Mouse (Mus musculus) midbrain, embryonic 14.5 days (tissue): ENCODE data around the gene Ucn2. TPM values are rescaled to one million over a fixed set of nuclear protein-coding genes. Genes with fewer than 3 reads are reported as not detected.
A peak's percentile ranks its signal among the peaks of the same experiment; 100 is the strongest.

Source experiments
- ATAC-seq: fragments of 200-750 bp; cut with Nextera tagmentation; 2 replicates; pipeline ENCODE4 v1.8.0; 2017; ENCODE audit warnings: moderate number of reproducible peaks, moderate library complexity; ENCODE audit not compliant: low FRiP score, low TSS enrichment
- DNase-seq: peaks from one replicate; pipeline ENCODE4 v3.0.0-alpha.2; 2015
- H3K27ac ChIP-seq: fragments of 300-500 bp; sonication (generic); replicated peaks from 2 replicates; pipeline ENCODE4 v1.5.1; 2014; ENCODE audit warnings: mild to moderate bottlenecking, low read depth, low read length, moderate library complexity
- H3K27me3 ChIP-seq: fragments of 300-500 bp; sonication (generic); 2 replicates; pipeline ENCODE4 v1.6.1; 2014; ENCODE audit warnings: low read length, control low read depth, mixed read lengths; ENCODE audit not compliant: control insufficient read depth, insufficient read depth
- H3K36me3 ChIP-seq: fragments of 300-500 bp; sonication (generic); 2 replicates; pipeline ENCODE4 v1.6.1; 2014; ENCODE audit warnings: low read length, control low read depth; ENCODE audit not compliant: control insufficient read depth, insufficient read depth
- H3K4me1 ChIP-seq: fragments of 300-500 bp; sonication (generic); 2 replicates; pipeline ENCODE4 v1.6.1; 2014; ENCODE audit warnings: mild to moderate bottlenecking, antibody characterized with exemption, low read length, control low read depth; ENCODE audit not compliant: control insufficient read depth, insufficient read depth
- H3K4me2 ChIP-seq: fragments of 300-500 bp; sonication (generic); 2 replicates; pipeline ENCODE4 v1.6.1; 2014; ENCODE audit warnings: mild to moderate bottlenecking, low read length, moderate library complexity
- H3K4me3 ChIP-seq: fragments of 300-500 bp; sonication (generic); replicated peaks from 2 replicates; pipeline ENCODE4 v1.5.1; 2014; ENCODE audit warnings: low read depth, low read length
- H3K9ac ChIP-seq: fragments of 300-500 bp; sonication (generic); replicated peaks from 2 replicates; pipeline ENCODE4 v1.6.1; 2014; ENCODE audit warnings: mild to moderate bottlenecking, low read length, moderate library complexity
- H3K9me3 ChIP-seq: fragments of 300-500 bp; sonication (generic); 2 replicates; pipeline ENCODE4 v1.6.1; 2016; ENCODE audit warnings: low read length, control low read depth, mixed read lengths; ENCODE audit not compliant: control insufficient read depth
- WGBS: fragments of 180-500 bp; shearing (Covaris S2); extraction: QIAGEN DNeasy Blood & Tissue Kit; methylation state at CpG from one replicate; pipeline ENCODE4 v1.1.7; 2014; 5-methylcytosine and 5-hydroxymethylcytosine counted together
- polyA plus RNA-seq: library from polyadenylated mRNA; unstranded; fragments of >200 nt; fragmentation: Nextera tagmentation; extraction: Ambion mirVana; gene quantifications from 2 replicates; pipeline ENCODE4 v1.2.1, GENCODE M21; 2014

Ucn2 gene
- not detected in 2 replicates for polyA plus RNA-seq

- no peak for DNase-seq
- Histone ChIP-seq H3K27me3 (no peaks in the 10 kb centered on the region), H3K4me1 (no peaks in the 10 kb centered on the region; the same call in 1 of the 2 replicates), H3K36me3 (no peaks in the 10 kb centered on the region), H3K9ac (no peak within 1 kb of the TSS), H3K27ac (no peak within 1 kb of the TSS), H3K4me2 (no peak within 1 kb of the TSS), H3K9me3 (no peaks in the 10 kb centered on the region), H3K4me3 (no peak within 1 kb of the TSS)
- 86% methylated on average over 4 of the region's 4 CpGs for WGBS
- no peak for ATAC-seq
Observed at GRCm38 (mm10) chr9:108985710-108986109, at the start of gene Ucn2. Gene Ucn2, plus strand, starts transcription at chr9:108986010.

GRCm38 (mm10) chr9:108936418-108937364 lies 49.1 kb upstream of the Ucn2 start, which contains the start of gene Uqcrc1:
Gene Uqcrc1, plus strand, starts transcription at chr9:108936633.
- WGBS = 1% methylated on average over 58 of the region's 58 CpGs
- H3K4me2 ChIP-seq = peak within 1 kb of the TSS; percentile 76
- DNase-seq = peak; percentile 100
- peaks cover 34% of the 10 kb centered on the region for H3K36me3 ChIP-seq
- ATAC-seq = peak; percentile 89
- no peaks in the 10 kb centered on the region for H3K27me3 ChIP-seq
- H3K9me3 ChIP-seq = no peaks in the 10 kb centered on the region
- peaks cover 5% of the 10 kb centered on the region; the same call in 1 of the 2 replicates for H3K4me1 ChIP-seq
- H3K27ac ChIP-seq = peak within 1 kb of the TSS; percentile 78
- H3K4me3 ChIP-seq = peak within 1 kb of the TSS; percentile 86
- H3K9ac ChIP-seq = peak within 1 kb of the TSS; percentile 87

GRCm38 (mm10) chr9:108945111-108945510 lies 40.7 kb upstream of the Ucn2 start:
- H3K27me3 ChIP-seq = no peaks in the 10 kb centered on the region
- no peak overlapping the region for H3K27ac ChIP-seq
- no peak for DNase-seq
- H3K4me2 ChIP-seq = no peak overlapping the region
- 88% methylated on average over 9 of the region's 9 CpGs for WGBS
- H3K4me3 ChIP-seq = no peak overlapping the region
- no peaks in the 10 kb centered on the region for H3K9me3 ChIP-seq
- no peak overlapping the region for H3K9ac ChIP-seq
- no peak for ATAC-seq
- H3K4me1 ChIP-seq = no peaks in the 10 kb centered on the region
- peaks cover 92% of the 10 kb centered on the region for H3K36me3 ChIP-seq

GRCm38 (mm10) chr9:108945608-108946007 lies 40.2 kb upstream of the Ucn2 start:
- H3K9ac ChIP-seq = no peak overlapping the region
- no peak for ATAC-seq
- no peaks in the 10 kb centered on the region for H3K27me3 ChIP-seq
- DNase-seq = no peak
- H3K36me3 ChIP-seq = peaks cover 92% of the 10 kb centered on the region
- H3K4me2 ChIP-seq = no peak overlapping the region
- H3K27ac ChIP-seq = no peak overlapping the region
- H3K9me3 ChIP-seq = no peaks in the 10 kb centered on the region
- no peak overlapping the region for H3K4me3 ChIP-seq
- H3K4me1 ChIP-seq = no peaks in the 10 kb centered on the region
- WGBS = 89% methylated on average over 5 of the region's 5 CpGs

GRCm38 (mm10) chr9:108949231-108949966 lies 36.4 kb upstream of the Ucn2 start:
- H3K27me3 ChIP-seq = peaks cover 15% of the 10 kb centered on the region; the same call in 1 of the 2 replicates
- no peak overlapping the region for H3K4me2 ChIP-seq
- ATAC-seq (no peak), DNase-seq (no peak)
- H3K9me3 ChIP-seq = no peaks in the 10 kb centered on the region
- 85% methylated on average over 13 of the region's 13 CpGs for WGBS
- peaks cover 67% of the 10 kb centered on the region for H3K36me3 ChIP-seq
- H3K27ac ChIP-seq = no peak overlapping the region
- no peak overlapping the region for H3K9ac ChIP-seq
- H3K4me1 ChIP-seq = no peaks in the 10 kb centered on the region
- no peak overlapping the region for H3K4me3 ChIP-seq

GRCm38 (mm10) chr9:108949967-108950728 lies 35.7 kb upstream of the Ucn2 start:
- no peak for DNase-seq
- H3K27me3 ChIP-seq = peaks cover 15% of the 10 kb centered on the region; the same call in 1 of the 2 replicates

GRCm38 (mm10) chr9:108953081-108953636 lies 32.7 kb upstream of the Ucn2 start, which contains the start of gene Col7a1:
Gene Col7a1, plus strand, starts transcription at chr9:108953586.
- WGBS = 8% methylated on average over 15 of the region's 15 CpGs
- H3K9ac ChIP-seq = no peak within 1 kb of the TSS
- H3K9me3 ChIP-seq = no peaks in the 10 kb centered on the region
- H3K36me3 ChIP-seq = peaks cover 29% of the 10 kb centered on the region
- ATAC-seq (no peak), DNase-seq (no peak)
- H3K27ac ChIP-seq = no peak within 1 kb of the TSS
- H3K4me3 ChIP-seq = no peak within 1 kb of the TSS
- no peaks in the 10 kb centered on the region for H3K4me1 ChIP-seq
- no peak within 1 kb of the TSS for H3K4me2 ChIP-seq
- H3K27me3 ChIP-seq = peaks cover 15% of the 10 kb centered on the region; the same call in 1 of the 2 replicates

More at GRCm38 (mm10) chr9:108949967-108950728, 35.7 kb upstream of the Ucn2 start:
- no peak for ATAC-seq
- 0 out of 2 replicates have a peak overlapping the region, but pooled peaks have one; percentile 37 for H3K27ac ChIP-seq
- H3K9me3 ChIP-seq = no peaks in the 10 kb centered on the region
- no peaks in the 10 kb centered on the region for H3K4me1 ChIP-seq
- H3K4me2 ChIP-seq = no peak overlapping the region
- peaks cover 59% of the 10 kb centered on the region for H3K36me3 ChIP-seq
- H3K9ac ChIP-seq = no peak overlapping the region
- 90% methylated on average over 9 of the region's 9 CpGs for WGBS
- no peak overlapping the region for H3K4me3 ChIP-seq

- ATAC-seq = no peak
- 92% methylated on average over 11 of the region's 11 CpGs for WGBS
Observed at GRCm38 (mm10) chr9:108955241-108955640, 30.6 kb upstream of the Ucn2 start.

More at GRCm38 (mm10) chr9:108955241-108955640, 30.6 kb upstream of the Ucn2 start:
- Histone ChIP-seq H3K4me3 (no peak overlapping the region), H3K9ac (no peak overlapping the region), H3K9me3 (no peaks in the 10 kb centered on the region), H3K27me3 (peaks cover 15% of the 10 kb centered on the region; the same call in 1 of the 2 replicates), H3K36me3 (peaks cover 8% of the 10 kb centered on the region), H3K27ac (no peak overlapping the region), H3K4me1 (no peaks in the 10 kb centered on the region), H3K4me2 (no peak overlapping the region)
- DNase-seq = no peak
